Mouse (Mus musculus) cerebellum, adult 9-10 months (tissue): Measurements from ENCODE around the gene Bex6.

ENCODE experiments used
- DNase-seq: peaks from one replicate; pipeline ENCODE4 v3.0.0; 2022

The Bex6 gene

GRCm38 (mm10) chr16:32179333-32179901 is at the start of gene Bex6:
Gene Bex6 (plus strand): TSS chr16:32179823.
- no peak for DNase-seq

GRCm38 (mm10) chr16:32130190-32130826 is 49.3 kb upstream of the Bex6 start:
- DNase-seq, result no peak

GRCm38 (mm10) chr16:32133148-32133547 is 46.5 kb upstream of the Bex6 start:
- DNase-seq, result no peak

DNA sequence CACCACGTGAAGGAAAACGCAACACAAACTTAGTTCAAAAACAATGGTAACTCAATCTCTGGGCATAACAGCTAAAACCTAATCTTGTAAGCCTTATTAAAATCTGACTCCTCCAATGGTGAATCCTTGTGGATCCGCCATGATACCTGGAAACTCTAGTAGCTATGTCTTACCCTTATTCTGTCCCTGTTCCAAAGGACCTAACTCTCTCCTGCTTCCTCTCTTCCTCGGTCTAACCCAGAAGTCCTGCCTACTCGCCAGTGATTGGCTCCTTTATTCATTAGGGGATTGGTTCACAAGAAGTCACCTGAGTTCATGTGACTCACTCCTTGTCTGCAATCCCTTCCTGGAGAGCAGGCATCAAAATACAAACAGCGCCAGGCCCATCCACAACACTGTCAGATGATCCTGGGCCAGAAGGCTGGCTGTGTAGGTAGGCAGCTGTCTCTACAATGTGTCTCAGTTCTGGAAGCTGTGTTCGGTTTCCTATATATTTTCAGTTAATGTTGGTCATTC is 43.7 kb upstream of the Bex6 start:
- no peak for DNase-seq

- no peak for DNase-seq
Measured at GRCm38 (mm10) chr16:32138954-32139353, 40.7 kb upstream of the Bex6 start.

- peak; percentile 50 for DNase-seq
Measured at GRCm38 (mm10) chr16:32143766-32144165, 35.9 kb upstream of the Bex6 start.

DNA sequence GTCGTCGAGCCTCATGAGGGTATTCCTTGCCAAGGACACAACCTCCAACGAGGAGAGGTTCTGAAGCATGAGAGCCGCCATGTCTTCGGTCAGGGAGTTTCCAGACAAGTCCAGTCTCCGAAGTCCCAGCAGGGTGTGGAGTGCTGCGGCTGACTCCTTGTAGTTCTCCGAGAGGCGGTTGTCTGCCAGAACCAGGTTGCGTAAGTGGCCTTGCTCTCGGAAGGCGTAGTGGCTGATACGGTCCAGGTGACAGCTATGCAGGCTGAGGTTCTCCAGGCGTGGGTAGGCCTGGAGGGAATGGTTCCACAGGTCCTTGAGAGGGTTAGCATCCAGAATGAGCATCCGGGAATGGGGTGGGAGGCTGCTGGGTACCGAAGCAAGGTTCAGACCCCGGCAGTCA is 35.0 kb upstream of the Bex6 start:
- peak; percentile 6 for DNase-seq

DNA sequence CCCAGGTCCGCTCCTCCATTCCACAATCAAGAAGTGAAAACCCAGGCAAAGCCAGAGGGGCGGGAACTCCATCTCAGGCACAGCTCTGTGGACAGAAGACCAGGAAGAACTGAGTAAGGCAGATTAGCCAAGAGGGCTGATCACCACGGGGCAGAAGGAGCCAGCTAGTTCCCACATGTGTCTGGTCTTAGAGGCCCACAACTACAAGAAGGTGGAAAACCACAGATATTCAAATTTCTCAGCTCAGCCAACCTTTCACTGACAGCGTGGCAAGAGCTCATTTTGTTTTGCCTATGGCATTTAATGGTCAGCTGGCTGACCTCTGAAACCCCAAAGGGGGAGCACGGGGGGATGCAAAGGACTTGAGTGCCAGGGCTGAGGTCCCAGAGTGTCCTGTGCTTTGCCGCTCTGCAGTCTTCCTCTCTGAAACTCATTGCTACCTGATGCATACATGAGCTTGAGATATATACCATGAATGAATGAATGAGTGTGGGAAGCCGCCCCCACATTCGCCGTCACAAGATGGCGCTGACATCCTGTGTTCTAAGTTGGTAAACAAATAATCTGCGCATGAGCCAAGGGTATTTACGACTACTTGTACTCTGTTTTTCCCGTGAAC is 31.9 kb upstream of the Bex6 start:
- peak; percentile 75 for DNase-seq

DNA sequence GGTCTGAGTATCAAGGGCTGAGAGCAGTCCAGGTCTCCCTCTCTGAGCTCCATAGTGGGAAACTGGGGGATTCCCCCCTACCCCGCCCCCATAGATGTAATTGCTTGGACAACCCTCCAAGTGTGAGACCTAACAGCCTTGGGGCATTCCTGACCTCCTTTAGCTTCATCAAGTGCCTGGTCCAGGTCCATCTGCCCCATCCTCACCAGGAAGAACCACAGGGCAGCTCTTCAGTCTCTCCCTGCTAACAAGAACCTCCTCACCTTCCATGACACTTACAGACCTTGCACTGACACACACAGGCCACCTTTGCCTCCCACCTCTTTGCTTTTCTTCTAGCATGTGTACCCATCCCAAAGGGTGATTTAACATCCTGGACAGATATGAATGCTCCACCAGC is 25.6 kb upstream of the Bex6 start:
- DNase-seq, result no peak

- DNase-seq, result peak; percentile 99
Measured at GRCm38 (mm10) chr16:32154437-32154836, 25.2 kb upstream of the Bex6 start.

DNA sequence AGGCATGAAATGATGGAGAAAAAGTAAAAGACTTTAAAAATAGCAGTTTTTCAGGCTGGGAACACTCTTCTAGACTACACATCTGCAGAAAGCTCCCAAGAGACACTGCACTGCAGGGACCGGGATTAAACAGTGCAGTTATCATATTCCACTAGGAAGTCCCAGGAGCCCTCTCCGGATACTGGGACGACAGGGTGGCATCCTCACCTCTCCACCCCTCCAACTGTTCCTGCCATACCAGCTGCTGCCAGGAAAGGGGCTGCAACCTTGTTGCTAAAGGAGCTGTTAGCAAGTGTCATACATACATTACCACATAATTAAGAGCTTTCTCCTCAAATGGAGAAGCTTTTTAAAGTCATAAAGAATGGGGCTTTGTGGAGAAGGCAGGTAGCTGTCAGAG is 22.9 kb upstream of the Bex6 start:
- peak; percentile 24 for DNase-seq

DNA sequence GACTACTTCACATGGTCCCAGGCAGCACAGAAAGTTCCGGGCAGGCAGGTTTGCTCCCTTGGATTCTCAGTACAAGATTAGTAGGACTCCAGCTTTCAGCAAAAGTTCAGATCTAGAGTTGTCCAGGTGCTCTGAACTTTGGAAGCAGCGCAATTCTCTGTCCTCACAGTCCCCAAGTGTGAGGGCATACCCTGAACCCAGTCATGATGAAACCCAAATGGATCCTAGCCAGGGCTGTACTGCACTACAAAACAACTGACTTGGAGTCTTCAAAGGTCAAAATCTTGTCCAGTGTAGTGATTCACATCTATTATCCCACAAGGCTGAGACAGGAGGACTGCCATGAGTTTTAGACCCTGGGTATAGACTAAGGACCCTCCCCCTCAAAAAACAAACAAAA is 22.3 kb upstream of the Bex6 start:
- peak; percentile 35 for DNase-seq

GRCm38 (mm10) chr16:32158966-32159365 is 20.7 kb upstream of the Bex6 start:
- DNase-seq, result no peak

DNA sequence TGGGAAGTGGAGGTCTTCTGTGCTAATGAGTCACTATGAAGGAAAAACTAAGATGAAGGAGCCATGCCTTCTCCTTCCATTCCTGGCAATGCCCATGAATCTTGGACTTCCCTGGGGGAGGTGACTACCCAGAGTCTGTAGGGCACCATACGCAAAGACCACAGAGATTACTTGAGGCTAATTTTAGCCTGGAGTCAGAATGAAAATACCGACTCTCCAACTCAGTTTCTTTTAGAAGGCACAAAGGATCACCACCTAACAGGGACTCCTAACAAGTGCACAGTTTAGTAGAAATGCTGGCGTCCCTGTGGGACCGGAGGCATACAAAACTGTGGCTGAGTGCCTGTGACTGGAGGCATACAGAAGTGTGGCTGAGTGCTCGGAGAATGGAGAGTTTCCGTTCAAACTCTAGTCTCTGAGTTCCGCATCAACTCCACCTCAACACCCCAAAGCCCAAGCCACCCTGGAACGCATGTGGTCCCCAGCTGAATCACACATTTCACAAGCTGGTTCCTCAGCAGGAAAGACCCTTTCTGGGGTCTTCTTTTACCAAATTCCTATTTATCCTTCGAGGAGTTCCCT is 18.8 kb upstream of the Bex6 start:
- peak; percentile 4 for DNase-seq

DNA sequence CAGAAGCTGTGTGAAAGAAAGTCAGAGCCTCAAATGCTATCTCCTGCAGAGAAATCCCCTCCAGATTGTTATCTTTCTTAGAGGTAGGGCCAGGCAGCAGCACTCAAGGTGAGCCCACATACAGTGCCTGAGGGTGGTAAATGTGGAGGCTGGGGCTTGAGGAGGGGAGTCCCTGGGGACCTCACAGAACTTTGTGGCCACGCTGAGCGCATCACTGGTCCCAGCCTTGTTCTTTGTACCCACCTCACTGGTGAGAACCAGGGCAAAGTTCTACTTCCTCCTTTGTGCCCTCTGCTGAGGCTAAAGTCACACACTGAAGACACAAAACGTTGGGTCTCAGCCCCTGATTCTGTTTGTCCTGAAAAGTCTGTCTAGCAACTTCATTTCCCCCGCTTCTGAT is 16.2 kb upstream of the Bex6 start:
- DNase-seq, result peak; percentile 11

DNA sequence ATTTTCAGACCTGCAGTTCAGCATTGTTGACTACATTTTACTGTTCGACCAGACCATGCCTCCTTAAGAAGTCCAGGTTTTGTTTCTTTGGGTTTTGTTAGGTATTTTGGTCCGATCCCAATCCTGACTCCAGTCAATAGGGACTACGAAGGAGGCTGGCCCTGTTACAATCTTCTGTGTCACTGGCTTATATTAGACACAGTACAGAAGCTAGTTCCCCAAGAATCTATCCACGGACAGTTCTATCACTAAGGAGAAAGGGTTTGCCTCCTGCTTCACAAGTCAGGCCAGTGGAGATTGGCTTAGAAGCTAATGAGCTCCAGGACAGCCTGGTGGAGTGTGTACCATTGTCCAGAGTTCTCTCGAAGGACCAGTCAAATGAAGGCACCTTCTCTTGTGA is 15.7 kb upstream of the Bex6 start:
- DNase-seq, result no peak

- DNase-seq, result peak; percentile 41
Measured at GRCm38 (mm10) chr16:32164396-32165027, 15.1 kb upstream of the Bex6 start.

DNA sequence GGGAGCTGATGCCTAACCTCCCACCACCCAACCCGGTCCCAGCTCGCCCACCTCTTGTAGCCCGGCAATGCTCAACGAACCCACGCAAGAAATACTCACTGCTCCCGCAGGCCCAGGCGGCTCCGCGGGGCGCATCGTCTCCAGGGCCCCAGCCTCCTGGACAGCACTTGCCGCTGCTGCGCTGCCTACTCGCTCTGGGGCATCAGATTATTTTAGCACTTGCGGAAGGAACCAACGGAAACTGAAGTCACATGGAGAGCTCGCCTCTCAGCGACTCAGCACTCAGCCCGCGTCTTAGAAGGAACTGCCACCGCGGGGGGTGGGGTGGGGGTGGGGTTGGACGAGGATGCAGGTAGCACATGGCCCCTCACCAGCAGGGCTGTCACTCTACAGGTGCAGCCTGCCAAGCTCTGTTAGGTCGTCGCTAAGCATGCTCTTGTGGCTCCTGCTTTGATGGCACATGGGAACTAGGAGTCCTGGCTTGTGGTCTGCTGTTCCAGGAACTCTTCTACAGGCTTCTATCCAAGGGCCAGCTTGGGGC is 14.3 kb upstream of the Bex6 start, which contains the start of gene Nrros:
Gene Nrros, minus strand, starts transcription at position 314 of the 541 bp plus-strand sequence.
- DNase-seq, result peak; percentile 77

DNA sequence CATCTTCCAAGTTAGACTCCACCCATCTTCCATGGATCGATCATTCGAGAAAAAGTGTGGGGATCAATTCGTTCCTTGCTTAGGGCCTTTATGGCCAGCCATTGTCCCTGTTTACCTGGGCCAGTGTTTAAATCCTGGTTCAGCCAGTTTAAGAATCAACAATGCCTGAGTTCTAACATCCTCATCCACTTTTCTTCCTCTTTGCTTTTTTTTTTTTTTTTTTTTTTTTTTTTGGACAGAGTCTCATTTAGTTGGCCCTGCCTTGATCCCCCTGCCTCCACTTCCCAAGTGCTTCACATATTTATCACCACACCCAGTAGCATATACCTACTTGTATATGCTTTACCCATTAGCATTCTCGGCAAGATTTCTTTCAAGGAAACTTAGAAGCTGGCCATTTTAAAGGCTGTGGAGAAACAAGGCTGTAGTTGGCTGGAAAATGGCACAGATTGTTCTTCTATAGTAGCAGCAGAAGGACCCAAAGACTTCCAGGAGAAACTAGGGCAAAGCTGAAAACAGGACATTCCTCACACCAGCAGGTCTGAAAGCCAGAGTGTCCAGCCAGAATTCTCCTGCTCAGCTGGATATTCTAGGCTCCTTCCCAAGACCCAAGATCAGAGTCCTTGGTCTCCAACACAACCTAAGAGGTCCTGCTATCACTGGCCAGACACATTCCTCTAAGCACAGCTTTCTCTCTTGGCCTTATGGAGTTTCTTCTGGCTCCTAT is 11.6 kb upstream of the Bex6 start:
- peak; percentile 90 for DNase-seq

- DNase-seq, result no peak
Measured at GRCm38 (mm10) chr16:32171031-32171731, 8.4 kb upstream of the Bex6 start.

DNA sequence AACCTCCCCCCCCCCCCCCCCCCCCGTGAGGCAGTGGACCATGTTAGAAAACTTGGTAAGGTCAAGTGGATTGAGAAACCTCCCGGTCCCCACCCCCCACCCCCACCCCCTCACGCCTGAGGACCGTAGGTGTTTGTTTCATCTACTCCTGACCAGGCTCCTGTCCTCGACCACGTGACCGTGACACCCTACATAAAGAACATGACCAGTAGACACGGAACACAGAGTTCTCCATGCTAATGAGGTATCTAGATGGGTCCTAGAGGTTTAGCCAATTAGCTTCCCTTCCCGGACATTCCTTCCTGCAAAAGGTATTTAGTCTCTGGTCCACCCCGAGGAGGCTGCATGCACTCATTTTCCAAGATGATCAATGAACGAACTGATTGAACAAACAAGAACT is 6.2 kb upstream of the Bex6 start:
- no peak for DNase-seq
